Mouse (Mus musculus) cerebellum, adult 2 months (tissue): ENCODE data around the gene Rit1.

Experiments
- CTCF ChIP-seq: fragments of 200-500 bp; IDR thresholded peaks from 2 replicates; pipeline ENCODE4 v1.5.1; 2011; ENCODE audit warnings: low read depth, mild to moderate bottlenecking, control low read depth, low read length, moderate library complexity, borderline replicate concordance; ENCODE audit not compliant: insufficient read depth
- POLR2A ChIP-seq: fragments of 200-500 bp; IDR thresholded peaks from 2 replicates; pipeline ENCODE4 v1.6.1; 2011; ENCODE audit warnings: low read length, control low read depth, borderline replicate concordance; ENCODE audit not compliant: insufficient read depth

GRCm38 (mm10) chr3:88683814-88684213, 32.8 kb upstream of the Rit1 start:
- TF ChIP-seq CTCF (no peak), POLR2A (no peak)
